Mouse (Mus musculus) liver, postnatal 0 days (tissue): ENCODE results near the gene P3h2.

ENCODE experiments used
- CTCF ChIP-seq: sonication (generic); IDR thresholded peaks from 2 replicates; pipeline ENCODE4 v1.5.1; 2016; ENCODE audit warnings: antibody characterized with exemption, low read depth
- EP300 ChIP-seq: IDR thresholded peaks from 2 replicates; pipeline ENCODE4 v1.6.1; 2016; ENCODE audit warnings: antibody characterized with exemption, low read depth, mild to moderate bottlenecking

GRCm38 (mm10) chr16:25912185-25912584 lies 193.4 kb downstream of the P3h2 start:
- TF ChIP-seq CTCF (no peak), EP300 (no peak)
